Mouse (Mus musculus) T-helper 1 cell (primary cell): ENCODE results near the gene Prkar1a.

Experiments used
- in situ Hi-C: fragments of 300-600 bp; cut with MboI, MseI; formaldehyde crosslinking; loops from one replicate; pipeline ENCODE4 v1.15.1; 2025; ENCODE audit warnings: high pct_unique_total_duplicates

Prkar1a gene

GRCm38 (mm10) chr11:109704311-109705205, 55.4 kb downstream of the Prkar1a start:
- in situ Hi-C loops, result no loop called here

DNA sequence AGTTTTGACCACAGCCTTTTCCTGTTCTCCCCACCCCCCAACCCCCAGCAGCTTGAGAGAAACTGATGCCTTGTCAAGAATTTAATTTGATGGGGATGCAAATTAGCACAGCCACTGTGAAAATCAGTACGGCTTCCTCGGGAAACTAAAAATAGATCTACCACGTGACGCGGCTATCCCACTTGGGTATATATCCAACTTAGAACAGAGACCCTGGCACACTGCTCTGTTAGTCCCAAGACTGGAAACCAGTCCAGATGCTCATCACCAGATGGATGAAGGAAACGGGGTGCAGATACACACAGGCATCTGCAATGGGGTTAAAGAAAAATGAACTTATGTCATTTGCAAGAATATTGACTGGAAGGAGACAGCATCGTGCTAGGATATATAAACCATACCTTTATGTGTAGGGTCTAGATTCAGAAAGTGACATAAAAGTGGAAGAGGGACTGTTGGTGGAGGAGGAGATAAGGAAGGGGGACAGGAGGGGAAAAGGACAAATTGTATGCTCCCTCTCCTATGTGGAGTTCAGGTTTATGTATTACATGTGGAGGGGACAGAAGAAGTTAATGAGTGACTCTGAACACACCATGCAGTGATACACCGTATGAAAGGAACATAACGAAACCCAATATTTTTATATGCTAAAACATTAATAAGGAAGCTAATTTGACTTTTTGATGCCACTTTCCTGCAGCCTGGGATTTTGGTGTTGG, 56.3 kb downstream of the Prkar1a start:
- in situ Hi-C loops, result no loop called here

DNA sequence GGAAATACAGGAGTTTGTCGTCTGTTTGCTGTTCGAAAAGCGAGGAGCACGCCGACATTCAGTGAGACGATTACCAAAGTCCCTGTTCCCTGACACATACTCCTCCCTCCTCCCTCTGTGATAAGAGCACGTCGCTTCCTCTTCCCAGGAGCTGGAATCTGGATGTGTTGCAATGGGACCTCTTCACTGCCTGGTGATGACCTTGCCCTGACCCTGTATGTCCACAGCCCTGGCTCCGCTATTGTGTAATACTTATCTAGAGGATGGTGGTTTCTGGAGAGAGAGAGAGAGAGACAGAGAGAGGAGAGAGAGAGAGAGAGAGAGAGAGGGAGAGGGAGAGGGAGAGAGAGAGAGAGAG, 56.8 kb downstream of the Prkar1a start:
- in situ Hi-C loops, result no loop called here

DNA sequence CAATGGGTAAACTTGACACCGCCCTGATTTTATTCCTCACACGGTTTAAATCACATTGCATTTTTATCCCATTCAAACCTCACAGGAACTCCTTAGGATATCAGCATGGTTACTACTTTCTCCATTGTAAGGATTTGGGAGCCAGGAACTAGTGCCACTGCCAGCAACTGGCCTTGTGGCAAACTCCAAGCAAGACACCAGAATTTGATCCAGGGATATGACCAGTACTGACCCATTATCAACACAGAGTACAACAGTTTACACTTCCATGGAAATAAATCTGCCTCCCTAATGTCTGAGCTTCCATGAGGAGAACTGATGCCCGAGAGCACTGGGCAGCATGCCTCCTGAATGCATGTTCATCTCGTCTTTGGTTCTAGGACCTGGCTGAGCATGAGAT, 57.4 kb downstream of the Prkar1a start:
- in situ Hi-C loops, result no loop called here

DNA sequence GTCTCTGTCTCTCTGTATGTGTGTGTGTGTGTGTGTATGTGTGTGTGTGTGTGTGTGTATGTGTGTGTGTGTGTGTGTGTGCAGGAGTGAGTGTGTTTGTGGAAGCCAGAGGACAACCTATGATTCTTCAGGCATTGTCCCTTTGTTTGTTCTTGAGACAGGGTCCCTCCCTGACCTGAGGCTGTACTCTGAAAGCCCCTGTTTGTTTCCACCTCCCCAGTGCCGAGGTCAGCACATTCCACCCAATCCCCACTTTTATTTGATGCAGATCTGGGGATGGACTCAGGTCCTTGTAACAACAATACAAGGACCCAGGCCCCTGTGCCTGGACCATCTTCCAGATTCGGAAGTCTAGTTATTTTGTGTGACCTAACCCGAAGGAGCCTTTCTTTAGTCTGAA, 58.2 kb downstream of the Prkar1a start:
- in situ Hi-C loops, result no loop called here

- in situ Hi-C loops, result no loop called here
These were observed 59.6 kb downstream of the Prkar1a start for GRCm38 (mm10) chr11:109708786-109709185.

DNA sequence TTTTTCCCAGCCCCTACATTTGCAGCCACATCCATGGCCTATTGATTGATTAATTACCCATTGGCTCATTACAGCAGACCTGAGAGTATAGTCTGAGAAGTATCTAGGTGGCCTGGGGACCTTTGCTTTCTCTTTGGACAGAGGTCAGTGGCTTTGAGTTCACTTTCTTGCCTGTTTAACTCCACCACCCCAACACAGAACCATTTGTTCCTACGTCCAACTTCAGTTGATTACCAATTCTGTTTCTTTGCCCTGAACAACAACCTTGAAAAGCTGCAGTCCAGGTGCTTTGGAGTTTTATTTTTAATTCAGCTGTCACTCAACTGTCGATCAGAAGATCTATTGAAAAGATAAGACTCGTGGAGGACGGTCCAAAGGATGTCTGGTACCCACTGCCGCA, 60.3 kb downstream of the Prkar1a start:
- in situ Hi-C loops, result no loop called here

DNA sequence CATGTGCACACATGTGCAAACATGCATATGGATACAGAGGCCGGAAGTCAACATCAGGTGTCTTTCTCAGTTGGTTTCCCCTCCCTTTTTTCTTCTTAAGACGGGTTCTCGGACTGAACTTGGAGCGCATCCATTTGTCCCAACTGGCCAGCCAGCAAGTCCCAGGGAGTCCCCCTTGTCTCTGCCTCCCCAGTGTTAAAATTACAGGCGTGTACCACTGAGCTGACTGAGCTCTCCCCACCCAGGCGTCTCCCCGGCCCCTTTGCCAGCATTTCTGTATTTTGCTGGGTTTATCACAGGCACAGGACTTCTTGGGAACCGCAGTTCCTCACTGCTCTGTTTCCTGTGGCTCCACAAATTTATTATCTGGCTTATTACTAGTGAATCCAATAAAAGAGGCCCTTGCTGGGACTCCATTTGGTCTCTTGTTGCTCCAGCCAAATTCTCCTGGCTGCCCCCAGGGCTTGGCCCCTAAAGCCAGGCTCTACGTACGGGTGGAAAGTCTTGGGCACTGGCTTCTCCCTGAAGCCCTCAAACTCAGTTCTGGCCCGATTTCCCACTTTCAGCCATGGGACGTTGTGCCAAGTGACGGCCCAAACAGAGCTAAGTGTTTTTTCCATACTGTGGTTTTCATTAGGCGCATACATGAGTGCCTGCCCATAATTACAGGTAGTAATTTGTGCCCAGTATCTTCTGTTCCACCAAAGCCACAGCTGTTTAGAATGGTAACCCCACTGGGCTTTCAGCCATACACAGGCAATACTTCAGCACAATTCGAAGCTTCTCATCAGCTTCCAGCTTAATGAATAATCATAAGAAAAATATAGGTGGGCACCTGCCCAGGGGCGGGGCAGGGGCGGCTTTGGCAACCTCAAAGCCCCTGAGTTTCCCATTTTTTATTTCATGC, 65.4 kb downstream of the Prkar1a start:
- in situ Hi-C loops, result no loop called here

- in situ Hi-C loops, result no loop called here
These were observed 66.1 kb downstream of the Prkar1a start for GRCm38 (mm10) chr11:109715311-109715781.

DNA sequence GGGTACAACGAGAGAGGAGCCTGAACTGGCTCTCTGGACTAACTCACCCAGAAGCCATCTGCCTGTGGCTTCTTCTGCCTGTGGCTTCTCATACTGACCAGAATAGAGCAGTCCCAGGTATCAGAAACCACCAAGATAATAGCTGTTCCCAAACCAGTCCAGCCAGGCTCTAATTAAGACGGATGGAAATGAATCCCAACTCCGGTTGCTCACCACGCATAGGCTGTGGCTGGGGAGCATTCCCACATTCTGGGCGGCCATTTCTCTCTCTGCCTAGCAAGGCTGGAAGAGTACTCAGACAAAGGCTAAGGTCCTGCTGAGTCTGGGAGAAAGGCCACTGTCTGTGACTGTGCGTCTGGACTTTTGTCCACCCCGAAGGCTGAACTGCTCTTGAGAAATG, 67.8 kb downstream of the Prkar1a start:
- in situ Hi-C loops, result no loop called here

DNA sequence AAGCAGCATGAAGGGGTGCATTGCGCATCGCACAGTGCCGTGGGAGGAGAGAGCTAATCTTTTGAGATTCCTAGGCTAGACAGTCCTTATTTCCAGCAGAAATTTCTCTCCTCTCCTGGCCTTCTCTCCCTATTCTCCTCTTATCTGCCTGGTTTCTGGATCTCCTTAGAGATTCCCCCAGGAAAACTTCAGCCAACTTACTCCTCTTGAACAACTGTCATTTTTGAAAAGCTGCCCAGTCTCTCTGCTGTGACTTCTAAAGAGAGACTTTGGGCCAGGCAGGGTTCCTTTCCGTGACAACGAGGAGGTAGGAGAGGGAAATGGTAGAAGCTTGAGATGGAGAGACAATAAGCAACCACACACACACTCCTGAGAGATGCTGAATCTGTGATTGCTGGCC, 68.2 kb downstream of the Prkar1a start:
- in situ Hi-C loops, result no loop called here

DNA sequence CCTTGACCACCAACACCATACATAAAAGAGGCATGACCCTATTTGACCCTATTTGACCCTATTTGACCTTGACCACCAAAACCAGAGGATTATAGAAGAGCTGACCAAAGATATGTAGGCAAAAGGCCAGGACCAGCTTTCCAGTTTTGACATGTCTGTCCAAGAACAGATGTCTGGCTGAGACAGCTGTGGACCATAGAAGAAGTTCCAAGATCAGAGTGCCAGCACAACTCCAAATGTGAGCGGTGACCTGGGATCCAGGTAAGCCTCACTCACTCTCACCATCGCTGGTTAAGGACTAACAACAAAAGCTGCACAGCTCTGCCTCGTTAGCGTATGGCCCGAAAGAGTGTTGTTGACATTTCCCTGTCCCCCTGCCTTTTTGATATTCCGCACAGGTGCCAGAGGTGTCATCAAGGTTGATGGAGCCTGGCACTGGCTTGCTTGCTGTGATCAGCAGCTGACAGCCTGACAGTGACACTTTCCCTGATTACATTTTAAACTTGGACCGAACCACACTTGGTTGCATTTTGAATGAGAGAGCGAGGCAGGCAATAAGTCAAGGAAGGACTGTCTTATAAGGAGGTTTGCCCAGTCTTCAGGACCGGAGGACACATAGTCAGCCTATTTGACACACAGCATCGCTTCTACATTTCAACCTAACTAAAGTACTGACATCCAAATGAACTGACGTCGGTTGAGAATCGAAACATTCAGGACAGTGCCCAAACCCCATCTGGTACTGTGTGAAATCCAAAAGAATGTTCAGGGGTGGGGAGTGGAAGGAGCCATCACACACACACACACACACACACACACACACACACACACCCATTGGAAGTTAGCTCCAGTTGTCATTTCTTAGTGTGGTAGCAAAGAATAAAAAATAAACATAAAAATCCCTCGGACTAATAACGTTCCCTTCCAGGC, 69.0 kb downstream of the Prkar1a start:
- in situ Hi-C loops, result no loop called here
